Mouse (Mus musculus): ENCODE results near the gene Gm45717.

DNA sequence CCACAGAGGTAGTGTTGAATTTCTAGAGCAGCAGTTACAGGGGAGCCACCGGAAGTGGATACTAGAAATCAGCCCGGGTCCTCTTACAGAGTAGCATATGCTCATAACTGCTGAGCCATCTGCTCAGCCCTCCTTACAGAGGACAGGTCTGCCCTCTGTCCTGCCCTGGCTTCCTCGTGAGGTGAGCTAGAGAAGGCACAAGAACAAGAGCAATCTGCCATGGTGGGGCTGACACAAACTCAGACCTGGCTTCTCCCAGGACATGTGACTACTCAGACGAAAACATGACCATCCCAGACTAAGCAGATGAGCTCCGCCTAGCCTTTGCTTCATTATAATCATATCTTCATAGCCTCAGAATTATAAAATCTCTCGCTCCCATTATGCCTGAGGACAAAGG lies 4.0 kb downstream of the Gm45717 start:
- TF ChIP-seq EP300 (IDR thresholded peaks at IDR 0.05; ENCODE audit: insufficient read depth, low read depth, low read length) (no peak), POLR2A (IDR thresholded peaks at IDR 0.05; ENCODE audit: insufficient read depth, low read depth, low read length) (no peak)
